Mouse (Mus musculus) inflammation-experienced regulatory T-cells, adult 6 months (primary cell): ENCODE results near the gene Slc22a7. TPM values are rescaled to one million over a fixed set of nuclear protein-coding genes. Genes with fewer than 3 reads are reported as not detected.

Source experiments
- ATAC-seq: one replicate; pipeline ENCODE4 v1.8.0; 2017
- polyA plus RNA-seq, 3 experiments: library from polyadenylated mRNA; unstranded; fragments of 100-300 nt; shearing (Covaris generic); gene quantifications; one replicate each; pipeline ENCODE4 v1.2.1; 2017

Slc22a7 gene
- polyA plus RNA-seq: not detected

- ATAC-seq: no peak
These were observed at the start of gene Slc22a7 for GRCm38 (mm10) chr17:46438298-46438873. Slc22a7 (minus strand) TSS chr17:46438457.

GRCm38 (mm10) chr17:46487431-46487830 lies 49.2 kb upstream of the Slc22a7 start, which contains the start of gene Ttbk1:
Ttbk1 (minus strand) TSS chr17:46487675.
- peak; percentile 62 for ATAC-seq

- no peak for ATAC-seq
These were observed 48.7 kb upstream of the Slc22a7 start for GRCm38 (mm10) chr17:46486995-46487394.

- no peak for ATAC-seq
These were observed 46.2 kb upstream of the Slc22a7 start for GRCm38 (mm10) chr17:46484461-46484875.

- ATAC-seq: peak; percentile 32
These were observed 45.8 kb upstream of the Slc22a7 start for GRCm38 (mm10) chr17:46484021-46484431.

- peak; percentile 27 for ATAC-seq
These were observed 45.3 kb upstream of the Slc22a7 start for GRCm38 (mm10) chr17:46483561-46484001.

GRCm38 (mm10) chr17:46477286-46477685 lies 39.0 kb upstream of the Slc22a7 start:
- no peak for ATAC-seq

- ATAC-seq: no peak
These were observed 38.3 kb upstream of the Slc22a7 start for GRCm38 (mm10) chr17:46476601-46477000.

GRCm38 (mm10) chr17:46467830-46468229 lies 29.6 kb upstream of the Slc22a7 start:
- no peak for ATAC-seq

- ATAC-seq: no peak
These were observed 24.0 kb upstream of the Slc22a7 start for GRCm38 (mm10) chr17:46462226-46462625.

GRCm38 (mm10) chr17:46461347-46461746 lies 23.1 kb upstream of the Slc22a7 start:
- no peak for ATAC-seq

- ATAC-seq: no peak
These were observed 22.4 kb upstream of the Slc22a7 start for GRCm38 (mm10) chr17:46460673-46461072.

GRCm38 (mm10) chr17:46458439-46458838 lies 20.2 kb upstream of the Slc22a7 start:
- no peak for ATAC-seq

- ATAC-seq: no peak
These were observed 19.5 kb upstream of the Slc22a7 start for GRCm38 (mm10) chr17:46457791-46458190.

GRCm38 (mm10) chr17:46455110-46455691 lies 16.9 kb upstream of the Slc22a7 start:
- ATAC-seq: no peak

GRCm38 (mm10) chr17:46454539-46454938 lies 16.3 kb upstream of the Slc22a7 start:
- ATAC-seq: no peak

- ATAC-seq: no peak
These were observed 15.7 kb upstream of the Slc22a7 start for GRCm38 (mm10) chr17:46453970-46454411.

- ATAC-seq: no peak
These were observed 15.2 kb upstream of the Slc22a7 start for GRCm38 (mm10) chr17:46453302-46453948.

- ATAC-seq: no peak
These were observed 14.4 kb upstream of the Slc22a7 start for GRCm38 (mm10) chr17:46452683-46453082.

- no peak for ATAC-seq
These were observed 8.0 kb upstream of the Slc22a7 start for GRCm38 (mm10) chr17:46446264-46446663.

GRCm38 (mm10) chr17:46444839-46445579 lies 6.8 kb upstream of the Slc22a7 start:
- ATAC-seq: no peak

- ATAC-seq: no peak
These were observed 919 bp upstream of the Slc22a7 start for GRCm38 (mm10) chr17:46439176-46439575.
